In genomic region chr15:81237471-81237870, GRCm38 (mm10) we compare ENCODE assay signal across 12 mouse cellular contexts. TPM values are rescaled to one million over a fixed set of nuclear protein-coding genes. Genes with fewer than 3 reads are reported as not detected.
"Had no signal": no experiment of that assay in that cellular context is flagged by ENCODE, and none has a peak within 500 bp of the region (broad histone marks: within the 10 kb centered on the region; RNA-seq: fewer than 3 reads in every experiment).

No protein-coding gene starts in this region.

- H3K4me3 ChIP-seq: liver, embryonic 13.5 days; stomach, embryonic 15.5 days had no signal

- DNase-seq: kidney, adult 2 months; kidney, postnatal 25 days; liver, embryonic 13.5 days; lung, adult 2 months; lung, postnatal 14 days; lung, postnatal 4 days; midbrain, embryonic 14.5 days; thymus, postnatal 25 days had no signal

- H3K9me3 ChIP-seq: liver, embryonic 13.5 days; stomach, embryonic 15.5 days had no signal

- H3K27ac ChIP-seq: kidney, postnatal 0 days; liver, embryonic 13.5 days; stomach, embryonic 15.5 days had no signal

- H3K36me3 ChIP-seq: liver, embryonic 13.5 days; stomach, embryonic 15.5 days had no signal

RNA-seq across cellular contexts. Expression of gene Mchr1, which starts 2.2 kb away (rescaled TPM):
- total RNA-seq: liver, adult 2 months; megakaryocyte progenitor cell, adult 5-6 weeks had no signal
- polyA plus RNA-seq: liver, adult 2 months had no signal
